Mouse (Mus musculus): ENCODE results near the gene Ksr2. TPM values are rescaled to one million over a fixed set of nuclear protein-coding genes. Genes with fewer than 3 reads are reported as not detected.

The Ksr2 gene
- polyA plus RNA-seq, 1 experiment from 2014 or later, result 0.16 TPM

DNA sequence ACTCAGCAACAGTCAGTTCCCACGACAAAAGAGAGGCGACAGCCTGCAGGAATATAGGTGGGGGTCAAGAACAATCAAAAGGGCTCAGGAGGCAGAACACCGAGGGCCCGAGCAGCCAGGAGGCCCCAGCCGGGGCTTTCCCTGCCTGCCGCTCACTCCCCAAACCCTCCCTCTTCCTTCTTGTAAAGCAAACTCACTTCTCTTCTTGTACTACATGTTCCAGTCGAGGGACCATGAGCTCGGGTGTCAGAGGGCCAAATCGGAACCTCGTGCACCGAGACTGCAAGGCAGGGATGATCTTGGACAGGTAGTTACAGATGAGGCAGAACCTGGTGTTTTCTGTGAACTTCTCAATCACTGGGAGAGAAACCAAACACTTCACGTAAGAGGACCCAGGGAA lies 30.6 kb upstream of the Ksr2 start:
- 84% methylated on average over 12 of the region's 12 CpGs for WGBS
- Histone ChIP-seq H3K36me3 (ENCODE audit: control insufficient read depth, insufficient read depth, low read length) (peaks cover 12% of the 10 kb centered on the region), H3K9ac (ENCODE audit: low read length) (no peak overlapping the region), H3K27me3 (ENCODE audit: control insufficient read depth, insufficient read depth, low read length) (no peaks in the 10 kb centered on the region), H3K27ac (replicated peaks) (no peak overlapping the region), H3K4me3 (ENCODE audit: low read depth, low read length) (no peak overlapping the region), H3K9me3 (ENCODE audit: control insufficient read depth, low read length) (no peaks in the 10 kb centered on the region), H3K4me2 (replicated peaks; ENCODE audit: low read depth) (no peak overlapping the region), H3K4me1 (replicated peaks; ENCODE audit: control insufficient read depth, insufficient read depth) (0 out of 2 replicates have a peak, but pooled peaks cover 3% of the 10 kb centered on the region)
- ATAC-seq (ENCODE audit: low FRiP score, low TSS enrichment) (no peak), DNase-seq (ENCODE audit: low spot score) (no peak)
- TF ChIP-seq CTCF (IDR thresholded peaks at IDR 0.05; ENCODE audit: low read depth) (no peak), EP300 (optimal IDR thresholded peaks at IDR 0.05) (no peak)

DNA sequence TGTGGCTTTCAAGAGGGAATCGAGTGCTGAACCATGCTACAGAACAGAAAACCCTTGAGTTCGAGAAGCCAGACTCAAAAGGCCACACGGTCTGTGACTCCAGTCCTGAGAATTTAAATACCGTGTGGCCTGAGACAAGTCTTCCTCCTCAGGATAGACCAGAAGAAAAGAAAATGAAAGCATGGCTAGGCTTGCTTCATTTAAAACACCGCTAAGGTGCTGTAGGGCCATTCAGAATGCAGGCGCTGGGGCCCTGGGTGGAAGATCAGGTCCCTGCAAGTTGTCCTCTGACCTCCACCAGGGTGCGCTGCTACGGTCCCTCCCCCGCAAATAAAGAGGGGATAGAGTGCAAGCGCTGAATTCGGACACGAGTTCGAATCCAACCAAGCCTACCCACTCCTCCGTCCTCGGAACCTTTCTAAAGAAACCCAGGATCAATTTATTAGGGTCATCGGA lies 25.5 kb upstream of the Ksr2 start:
- Histone ChIP-seq H3K9ac (ENCODE audit: low read length) (peak overlapping the region; percentile 93), H3K27me3 (ENCODE audit: control insufficient read depth, insufficient read depth, low read length) (no peaks in the 10 kb centered on the region), H3K36me3 (ENCODE audit: control insufficient read depth, insufficient read depth, low read length) (0 out of 2 replicates have a peak, but pooled peaks cover 4% of the 10 kb centered on the region), H3K4me2 (replicated peaks; ENCODE audit: low read depth) (peak overlapping the region; percentile 86), H3K4me1 (replicated peaks; ENCODE audit: control insufficient read depth, insufficient read depth) (peaks cover 5% of the 10 kb centered on the region; the same call in 1 of the 2 replicates), H3K4me3 (ENCODE audit: low read depth, low read length) (peak overlapping the region; percentile 75), H3K27ac (replicated peaks) (peak overlapping the region; percentile 71), H3K9me3 (ENCODE audit: control insufficient read depth, low read length) (no peaks in the 10 kb centered on the region)
- no peak for TF ChIP-seq EP300 (optimal IDR thresholded peaks at IDR 0.05)
- TF ChIP-seq CTCF (IDR thresholded peaks at IDR 0.05; ENCODE audit: low read depth), result peak; percentile 73
- 7% methylated on average over 16 of the region's 16 CpGs for WGBS
- DNase-seq (ENCODE audit: low spot score) (peak; percentile 73), ATAC-seq (ENCODE audit: low FRiP score, low TSS enrichment) (peak; percentile 57)

DNA sequence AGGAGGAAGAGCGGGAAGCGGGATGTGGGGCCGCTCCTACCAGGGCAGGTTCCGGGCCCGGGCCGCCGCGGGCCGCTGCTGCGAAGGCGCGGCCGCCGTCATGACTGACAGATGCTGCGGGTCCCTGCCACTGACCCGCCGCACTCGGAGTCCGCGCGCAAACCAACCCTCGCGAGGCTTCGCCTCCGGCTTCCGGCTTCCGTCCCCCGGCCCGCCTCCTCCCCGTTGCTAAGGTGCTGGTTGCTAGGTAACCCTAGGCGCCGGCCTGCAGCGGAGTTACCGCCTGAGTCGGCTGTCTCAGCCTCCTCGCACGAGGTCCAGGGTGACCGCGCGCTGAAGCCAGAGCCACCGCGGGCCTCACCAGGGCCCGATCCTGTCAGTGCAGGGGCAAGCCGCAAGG lies 24.9 kb upstream of the Ksr2 start, which contains the start of gene Rfc5:
Gene Rfc5 (minus strand): TSS at position 171 of the 400 bp plus-strand sequence.
- Histone ChIP-seq H3K9ac (ENCODE audit: low read length) (peak within 1 kb of the TSS; percentile 93), H3K4me1 (replicated peaks; ENCODE audit: control insufficient read depth, insufficient read depth) (peaks cover 5% of the 10 kb centered on the region; the same call in 1 of the 2 replicates), H3K27ac (replicated peaks) (peak within 1 kb of the TSS; percentile 71), H3K4me2 (replicated peaks; ENCODE audit: low read depth) (peak within 1 kb of the TSS; percentile 86), H3K36me3 (ENCODE audit: control insufficient read depth, insufficient read depth, low read length) (0 out of 2 replicates have a peak, but pooled peaks cover 4% of the 10 kb centered on the region), H3K4me3 (ENCODE audit: low read depth, low read length) (peak within 1 kb of the TSS; percentile 75), H3K27me3 (ENCODE audit: control insufficient read depth, insufficient read depth, low read length) (no peaks in the 10 kb centered on the region), H3K9me3 (ENCODE audit: control insufficient read depth, low read length) (no peaks in the 10 kb centered on the region)
- ATAC-seq (ENCODE audit: low FRiP score, low TSS enrichment) (peak; percentile 98), DNase-seq (ENCODE audit: low spot score) (peak; percentile 97)
- TF ChIP-seq CTCF (IDR thresholded peaks at IDR 0.05; ENCODE audit: low read depth) (no peak), EP300 (optimal IDR thresholded peaks at IDR 0.05) (peak; percentile 93)
- WGBS, result under 1% methylated on average over 44 of the region's 44 CpGs

DNA sequence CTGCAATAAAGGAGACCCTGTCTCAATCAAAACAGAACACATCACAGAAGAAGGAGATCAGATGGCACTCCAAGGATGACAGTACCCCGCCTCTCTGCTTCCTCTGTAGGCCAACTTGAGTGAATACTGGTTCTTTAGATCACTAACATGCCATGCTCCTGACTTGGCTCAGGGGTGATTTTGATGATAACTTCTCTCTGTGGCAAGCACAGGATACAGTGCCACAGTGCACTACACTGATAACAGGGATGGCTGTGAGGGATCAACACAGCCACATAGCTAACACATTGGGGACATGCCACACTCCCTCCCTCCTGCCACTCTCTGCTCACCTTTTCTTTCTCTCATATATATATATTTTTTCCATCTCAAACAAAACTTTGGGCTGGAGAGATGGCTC lies 22.9 kb upstream of the Ksr2 start:
- Histone ChIP-seq H3K4me1 (replicated peaks; ENCODE audit: control insufficient read depth, insufficient read depth) (peaks cover 5% of the 10 kb centered on the region; the same call in 1 of the 2 replicates), H3K4me2 (replicated peaks; ENCODE audit: low read depth) (no peak overlapping the region), H3K9ac (ENCODE audit: low read length) (no peak overlapping the region), H3K9me3 (ENCODE audit: control insufficient read depth, low read length) (no peaks in the 10 kb centered on the region), H3K27ac (replicated peaks) (no peak overlapping the region), H3K36me3 (ENCODE audit: control insufficient read depth, insufficient read depth, low read length) (no peaks in the 10 kb centered on the region), H3K27me3 (ENCODE audit: control insufficient read depth, insufficient read depth, low read length) (no peaks in the 10 kb centered on the region), H3K4me3 (ENCODE audit: low read depth, low read length) (no peak overlapping the region)
- no peak for DNase-seq (ENCODE audit: low spot score)
- TF ChIP-seq EP300 (optimal IDR thresholded peaks at IDR 0.05) (no peak), CTCF (IDR thresholded peaks at IDR 0.05; ENCODE audit: low read depth) (no peak)
- 77% methylated on average over 1 of the region's 1 CpGs for WGBS
- ATAC-seq (ENCODE audit: low FRiP score, low TSS enrichment), result no peak

GRCm38 (mm10) chr5:117395834-117396233 lies 18.0 kb upstream of the Ksr2 start:
- Histone ChIP-seq H3K4me2 (replicated peaks; ENCODE audit: low read depth) (no peak overlapping the region), H3K9ac (ENCODE audit: low read length) (no peak overlapping the region), H3K4me3 (ENCODE audit: low read depth, low read length) (no peak overlapping the region), H3K4me1 (replicated peaks; ENCODE audit: control insufficient read depth, insufficient read depth) (no peaks in the 10 kb centered on the region), H3K36me3 (ENCODE audit: control insufficient read depth, insufficient read depth, low read length) (no peaks in the 10 kb centered on the region), H3K9me3 (ENCODE audit: control insufficient read depth, low read length) (no peaks in the 10 kb centered on the region), H3K27me3 (ENCODE audit: control insufficient read depth, insufficient read depth, low read length) (no peaks in the 10 kb centered on the region), H3K27ac (replicated peaks) (no peak overlapping the region)
- 88% methylated on average over 5 of the region's 5 CpGs for WGBS
- no peak for ATAC-seq (ENCODE audit: low FRiP score, low TSS enrichment)
- TF ChIP-seq EP300 (optimal IDR thresholded peaks at IDR 0.05) (no peak), CTCF (IDR thresholded peaks at IDR 0.05; ENCODE audit: low read depth) (no peak)
- DNase-seq (ENCODE audit: low spot score), result no peak

DNA sequence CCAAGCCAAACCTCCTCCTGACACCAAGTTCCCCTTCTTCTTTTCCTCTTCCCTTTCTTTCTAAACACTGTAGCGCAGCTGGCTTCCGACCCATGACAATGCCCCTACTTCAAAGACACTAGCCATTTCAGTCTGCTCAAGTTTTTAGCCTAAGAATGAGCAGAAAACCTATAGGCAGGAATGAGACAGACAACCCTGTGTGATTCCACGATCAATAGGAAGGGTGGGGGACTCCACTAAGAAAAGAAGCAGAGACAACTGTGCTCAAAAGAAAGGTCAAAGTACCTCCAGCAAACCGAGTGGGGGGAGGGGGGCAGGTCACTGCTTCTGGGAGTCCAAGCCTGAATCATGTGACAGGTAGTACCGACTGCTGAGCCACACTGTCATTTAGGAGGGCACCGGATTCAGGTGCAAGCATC lies 17.2 kb upstream of the Ksr2 start:
- DNase-seq (ENCODE audit: low spot score), result no peak

More for the DNA sequence above, 17.2 kb upstream of the Ksr2 start:
- H3K4me2 ChIP-seq (replicated peaks; ENCODE audit: low read depth), result no peak overlapping the region
- ATAC-seq (ENCODE audit: low FRiP score, low TSS enrichment), result no peak
- no peaks in the 10 kb centered on the region for H3K9me3 ChIP-seq (ENCODE audit: control insufficient read depth, low read length)
- no peaks in the 10 kb centered on the region for H3K4me1 ChIP-seq (replicated peaks; ENCODE audit: control insufficient read depth, insufficient read depth)
- TF ChIP-seq EP300 (optimal IDR thresholded peaks at IDR 0.05) (no peak), CTCF (IDR thresholded peaks at IDR 0.05; ENCODE audit: low read depth) (no peak)
- H3K27ac ChIP-seq (replicated peaks), result no peak overlapping the region
- no peak overlapping the region for H3K9ac ChIP-seq (ENCODE audit: low read length)
- no peak overlapping the region for H3K4me3 ChIP-seq (ENCODE audit: low read depth, low read length)
- H3K27me3 ChIP-seq (ENCODE audit: control insufficient read depth, insufficient read depth, low read length), result no peaks in the 10 kb centered on the region
- no peaks in the 10 kb centered on the region for H3K36me3 ChIP-seq (ENCODE audit: control insufficient read depth, insufficient read depth, low read length)
- WGBS, result 56% methylated on average over 6 of the region's 6 CpGs
